ENCODE assay signal across 17 mouse cellular contexts in genomic region chr5:132690784-132691183, GRCm38 (mm10).
"Had no signal": no experiment of that assay in that cellular context is flagged by ENCODE, and none has a peak within 500 bp of the region (broad histone marks: within the 10 kb centered on the region; RNA-seq: fewer than 3 reads in every experiment).

No protein-coding gene starts in this region.

- H3K4me1 ChIP-seq: lung, embryonic 15.5 days; megakaryocyte, embryonic 14.5 days; neural tube, embryonic 12.5 days; stomach, embryonic 15.5 days had no signal

- H3K4me2 ChIP-seq: lung, embryonic 15.5 days; midbrain, embryonic 11.5 days; midbrain, embryonic 13.5 days; neural tube, embryonic 12.5 days; stomach, embryonic 15.5 days had no signal

- ATAC-seq: liver, postnatal 0 days; lung, postnatal 0 days; midbrain, embryonic 13.5 days had no signal

- H3K9me3 ChIP-seq: lung, embryonic 15.5 days; neural tube, embryonic 12.5 days; stomach, embryonic 15.5 days had no signal

- DNase-seq: liver, postnatal 0 days; lung, adult 2 months; lung, postnatal 14 days; lung, postnatal 36 days; right cerebral cortex, postnatal 14 days; thymus, adult 2 months; thymus, postnatal 25 days; thymus, postnatal 4 days had no signal

- H3K4me3 ChIP-seq: lung, embryonic 15.5 days; megakaryocyte, embryonic 14.5 days; midbrain, embryonic 13.5 days; neural tube, embryonic 12.5 days; stomach, embryonic 15.5 days had no signal

- H3K27ac ChIP-seq: lung, embryonic 15.5 days; macrophage; midbrain, embryonic 13.5 days; neural tube, embryonic 12.5 days; stomach, embryonic 15.5 days; stomach, postnatal 0 days had no signal

- H3K36me3 ChIP-seq: lung, embryonic 15.5 days; midbrain, embryonic 13.5 days; neural tube, embryonic 12.5 days; stomach, embryonic 15.5 days had no signal

- H3K27me3 ChIP-seq: lung, embryonic 15.5 days; megakaryocyte, embryonic 14.5 days; midbrain, embryonic 13.5 days; neural tube, embryonic 12.5 days; stomach, embryonic 15.5 days had no signal

- H3K9ac ChIP-seq: liver, postnatal 0 days; lung, embryonic 15.5 days; midbrain, embryonic 13.5 days; neural tube, embryonic 12.5 days; stomach, embryonic 15.5 days had no signal
